Mouse (Mus musculus): ENCODE results near the gene Noct.
"Not testable (repeated sequence)": the region's sequence is repeated elsewhere in the genome, so short reads cannot be mapped to it uniquely, and the experiment has no call there.

The Noct gene

DNA sequence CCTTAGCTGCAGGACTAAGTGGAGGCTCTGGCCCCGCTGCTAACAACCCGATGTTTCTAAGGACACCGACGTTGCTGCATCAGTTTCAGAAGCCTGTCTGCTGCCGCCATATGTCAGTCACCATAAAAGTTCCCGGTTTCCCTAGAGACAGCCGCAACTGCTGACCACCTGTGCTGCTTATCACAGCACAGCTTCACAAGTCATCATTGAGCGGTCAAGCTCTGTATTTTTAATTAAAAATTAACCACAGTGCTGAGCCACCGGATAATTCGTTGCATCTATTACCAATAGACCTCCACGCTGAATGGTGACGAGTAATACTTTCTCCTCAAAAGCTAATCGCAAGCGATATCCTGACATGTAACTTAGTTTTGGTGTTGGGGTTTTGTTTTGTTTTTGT lies 19.4 kb upstream of the Noct start:
- DNase-seq (ENCODE audit: low read depth, low spot score), result no peak

DNA sequence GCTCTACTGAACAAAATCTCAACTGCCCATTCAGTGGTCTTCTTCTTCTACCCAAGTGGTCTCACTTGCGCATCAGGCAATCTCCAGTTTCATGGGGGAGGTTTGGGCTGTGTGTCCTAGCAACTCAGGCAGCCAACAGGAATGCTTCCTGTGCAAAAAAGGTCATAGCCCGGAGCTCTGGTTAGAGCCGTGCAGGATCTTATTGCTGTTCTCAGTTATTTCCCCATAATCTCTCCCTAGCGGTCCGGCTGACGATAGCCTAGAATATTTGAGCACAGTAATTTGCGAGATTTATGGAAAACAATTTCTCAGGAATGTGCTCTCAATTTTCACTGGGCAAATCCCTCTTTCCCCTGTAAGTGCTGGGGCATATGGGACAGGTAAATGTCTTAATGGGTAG lies 17.7 kb upstream of the Noct start:
- no peak for DNase-seq (ENCODE audit: low read depth, low spot score)

DNA sequence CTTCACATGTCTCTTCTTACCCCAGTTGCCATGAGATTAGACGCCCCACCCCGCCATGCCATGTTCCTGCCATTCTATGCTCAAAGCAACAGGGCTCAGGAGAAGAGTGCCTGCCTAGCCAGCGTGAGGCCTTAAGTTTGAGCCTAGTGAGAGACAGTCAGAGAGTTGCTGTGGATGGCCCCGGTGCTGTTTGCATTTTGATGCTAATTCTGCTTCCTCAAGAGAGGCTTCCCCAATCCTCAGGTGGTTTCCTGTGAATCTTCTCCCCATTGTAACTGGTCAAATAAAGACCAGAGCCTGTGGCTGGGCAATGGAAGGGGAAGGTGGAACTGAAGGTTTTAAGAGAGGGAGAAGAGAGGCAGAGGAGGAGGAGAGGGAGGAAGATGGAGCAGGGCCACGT lies 15.6 kb upstream of the Noct start:
- DNase-seq (ENCODE audit: low read depth, low spot score), result peak; percentile 95

DNA sequence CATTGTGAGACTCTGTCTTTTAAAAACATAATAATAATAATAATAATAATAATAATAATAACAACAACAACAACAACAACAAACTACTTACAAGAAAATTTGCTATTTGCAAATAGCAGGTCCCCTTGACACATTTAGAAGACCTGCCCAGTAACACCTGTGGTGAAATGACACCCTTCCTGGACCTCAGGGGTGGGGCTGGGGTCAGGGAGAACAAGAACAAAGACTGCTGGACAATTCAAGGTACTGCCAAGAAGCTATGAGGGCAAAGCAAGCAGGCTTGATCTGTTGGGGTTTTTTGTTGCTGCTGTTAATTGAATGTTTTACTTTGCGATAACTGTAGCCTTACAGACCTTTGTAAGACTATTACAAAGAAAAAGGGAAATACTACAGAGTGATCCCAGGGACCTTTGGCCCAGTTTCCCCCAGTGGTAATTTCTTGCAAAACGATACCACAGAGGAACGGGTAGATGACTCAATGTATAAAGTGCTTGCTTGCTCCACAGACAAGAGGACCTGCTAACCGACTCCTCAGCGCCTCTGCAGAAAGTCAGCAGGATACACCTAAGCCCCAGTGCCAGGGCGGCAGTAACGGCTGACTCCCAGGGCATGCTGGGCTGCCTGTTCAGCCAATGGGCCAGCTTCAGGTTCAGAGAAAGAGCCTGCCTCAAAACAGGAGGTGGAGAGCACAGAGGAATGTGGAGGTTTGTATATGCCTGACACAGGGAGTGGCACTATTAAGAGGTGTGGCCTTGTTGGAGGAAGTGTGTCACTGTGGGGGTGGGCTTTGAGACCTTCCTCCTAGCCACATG lies 14.5 kb upstream of the Noct start:
- peak; percentile 98 for DNase-seq (ENCODE audit: low read depth, low spot score)

DNA sequence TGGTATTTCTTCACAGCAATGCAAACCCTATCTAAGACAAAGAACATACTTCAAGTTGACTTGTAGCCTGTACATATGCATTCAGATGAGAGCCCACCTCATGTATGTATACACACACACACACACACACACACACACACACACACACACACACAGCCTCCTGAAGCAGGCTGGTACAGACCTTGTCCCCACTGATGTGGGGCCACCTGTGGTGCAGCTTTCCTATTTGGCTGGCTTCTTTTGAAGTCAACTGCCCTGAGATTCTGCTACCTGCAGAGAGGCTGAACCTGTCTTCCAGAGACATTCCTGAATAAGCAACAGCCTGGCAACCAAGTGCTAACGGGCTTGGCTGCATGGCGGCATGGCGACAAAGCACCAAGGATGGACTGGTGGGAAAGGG lies 13.8 kb upstream of the Noct start:
- peak; percentile 92 for DNase-seq (ENCODE audit: low read depth, low spot score)

DNA sequence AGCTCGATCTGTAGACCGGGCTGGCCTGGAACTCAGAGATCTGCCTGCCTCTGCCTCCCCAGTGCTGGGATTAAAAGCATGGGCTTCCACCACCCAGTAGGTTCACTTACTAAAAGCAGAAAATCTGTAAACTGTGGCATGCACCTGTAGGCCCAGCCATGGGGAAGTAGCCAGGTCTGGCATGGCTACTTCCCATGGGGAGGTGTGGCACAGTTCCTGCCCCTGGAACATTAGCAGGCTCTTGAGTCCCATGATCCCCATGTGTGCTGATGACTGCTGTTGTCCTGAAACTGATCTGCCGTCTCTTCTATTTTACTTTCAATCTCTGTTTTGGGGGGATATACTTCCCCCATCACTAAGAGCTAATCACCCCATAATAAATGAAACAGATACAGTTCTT lies 11.1 kb upstream of the Noct start:
- DNase-seq (ENCODE audit: low read depth, low spot score), result no peak

DNA sequence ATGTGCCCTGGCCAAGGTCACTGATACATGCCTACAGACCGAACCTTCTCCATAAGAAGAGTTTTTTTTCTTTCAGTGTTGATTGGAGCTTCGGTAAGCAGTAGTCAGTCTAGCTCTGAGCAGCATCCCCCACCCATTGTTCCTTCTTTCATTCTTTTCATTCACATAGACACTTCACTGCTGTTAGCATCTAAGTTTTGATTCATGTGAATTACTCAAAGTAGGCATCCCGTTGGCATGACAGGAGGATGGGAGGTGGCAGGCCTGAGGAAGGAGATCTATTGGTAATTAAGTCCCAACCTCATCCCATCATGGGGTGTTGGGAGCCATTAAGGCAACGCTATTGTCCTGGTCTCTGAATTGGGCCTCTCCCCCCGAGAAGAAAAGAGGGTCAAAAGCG lies 8.6 kb upstream of the Noct start:
- DNase-seq (ENCODE audit: low read depth, low spot score), result peak; percentile 76

DNA sequence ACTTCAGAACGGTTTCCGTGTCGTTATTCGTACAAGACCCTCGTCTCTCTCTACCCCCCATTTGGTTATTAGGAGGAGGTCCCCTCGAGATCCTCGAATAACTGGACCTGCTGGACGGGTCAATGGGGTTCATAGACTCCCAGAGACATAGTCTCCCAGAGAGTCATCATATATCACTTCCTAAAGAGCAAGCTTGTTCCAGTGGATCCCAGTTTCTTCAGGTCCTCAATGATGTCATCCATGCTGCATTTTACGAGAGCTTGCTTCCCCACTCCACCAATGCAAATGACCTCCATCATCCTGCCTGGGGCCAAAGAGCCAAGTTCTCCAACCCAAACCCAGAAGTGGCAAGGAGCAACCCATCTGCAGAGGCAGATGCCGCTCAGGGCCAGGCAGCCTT lies 7.9 kb upstream of the Noct start:
- peak; percentile 57 for DNase-seq (ENCODE audit: low read depth, low spot score)

DNA sequence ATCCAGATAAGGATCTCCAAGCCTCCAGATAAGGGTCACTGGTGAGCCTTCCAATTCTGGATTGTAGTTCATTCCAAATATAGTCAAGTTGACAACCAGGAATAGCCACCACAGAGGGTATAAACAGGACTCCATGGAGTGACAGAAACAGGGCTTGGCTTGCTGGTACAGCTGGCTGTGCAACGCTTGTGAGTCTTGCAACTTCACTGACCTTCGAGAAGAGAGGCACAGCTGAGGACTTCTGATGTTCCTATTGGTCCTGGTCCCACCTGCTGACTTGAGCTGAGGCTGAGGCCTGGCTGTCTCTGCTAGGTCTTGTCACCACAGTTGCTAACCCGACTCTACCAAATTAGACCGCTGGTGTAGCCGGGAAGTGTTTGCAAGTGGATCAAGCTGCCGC lies 5.9 kb upstream of the Noct start:
- not testable (repeated sequence) for DNase-seq (ENCODE audit: low read depth, low spot score)

DNA sequence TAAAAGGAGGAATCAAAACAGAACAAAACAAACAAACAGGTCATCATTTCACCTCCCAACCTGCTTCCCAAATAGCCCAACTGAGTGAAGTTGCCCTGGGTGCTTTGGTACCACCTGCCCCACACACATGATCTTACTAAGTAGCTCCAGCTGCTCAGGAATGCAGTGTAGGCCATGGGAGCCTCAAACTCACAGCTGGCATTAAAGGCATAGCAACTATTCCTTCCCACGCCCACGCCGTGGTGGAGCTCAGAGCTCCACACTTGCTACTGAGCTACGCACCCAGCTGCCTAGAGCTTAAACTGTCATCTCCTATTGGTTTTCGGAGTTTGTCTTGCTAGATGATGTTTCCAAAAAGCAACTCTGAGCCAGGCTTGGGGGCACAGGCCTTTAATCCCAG lies 5.0 kb upstream of the Noct start:
- DNase-seq (ENCODE audit: low read depth, low spot score), result no peak

DNA sequence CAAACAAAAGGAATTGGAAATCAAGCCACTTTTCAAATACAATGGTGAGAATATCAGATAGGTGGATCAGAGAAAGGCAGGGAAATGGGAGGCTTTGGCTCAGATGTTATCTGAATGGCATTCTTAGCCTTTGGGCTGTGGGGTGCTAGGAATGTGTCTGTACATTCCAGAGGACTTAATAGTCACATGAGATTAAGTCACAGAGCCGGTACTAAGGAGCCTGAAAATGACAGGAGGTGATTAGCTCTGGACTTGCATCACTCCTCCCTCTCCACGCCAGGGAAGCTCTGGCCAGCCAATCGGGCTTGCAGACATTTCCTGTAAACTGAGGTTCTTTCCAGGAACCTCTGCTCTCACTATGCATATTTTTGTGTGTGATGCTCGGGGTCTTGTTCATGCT lies 3.4 kb upstream of the Noct start:
- peak; percentile 87 for DNase-seq (ENCODE audit: low read depth, low spot score)

DNA sequence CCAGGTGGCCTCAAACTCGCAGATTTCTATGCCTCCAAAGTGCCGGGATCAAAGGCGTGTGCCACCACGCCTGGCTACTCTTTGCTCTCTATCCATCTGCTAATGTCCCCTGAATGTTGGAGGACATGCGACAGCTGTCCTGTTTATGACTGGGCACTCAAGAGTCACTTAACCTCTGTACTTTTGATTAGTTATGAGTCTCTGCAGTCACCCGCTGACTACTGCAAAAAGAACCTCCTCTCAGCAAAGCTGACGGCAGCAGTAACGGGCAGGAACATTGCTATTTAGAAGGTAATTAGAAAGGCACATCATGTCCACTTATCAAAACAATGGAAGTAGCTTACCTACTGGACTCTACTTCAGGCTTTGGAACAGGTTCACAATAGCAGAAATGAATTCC lies 2.4 kb upstream of the Noct start:
- no peak for DNase-seq (ENCODE audit: low read depth, low spot score)

DNA sequence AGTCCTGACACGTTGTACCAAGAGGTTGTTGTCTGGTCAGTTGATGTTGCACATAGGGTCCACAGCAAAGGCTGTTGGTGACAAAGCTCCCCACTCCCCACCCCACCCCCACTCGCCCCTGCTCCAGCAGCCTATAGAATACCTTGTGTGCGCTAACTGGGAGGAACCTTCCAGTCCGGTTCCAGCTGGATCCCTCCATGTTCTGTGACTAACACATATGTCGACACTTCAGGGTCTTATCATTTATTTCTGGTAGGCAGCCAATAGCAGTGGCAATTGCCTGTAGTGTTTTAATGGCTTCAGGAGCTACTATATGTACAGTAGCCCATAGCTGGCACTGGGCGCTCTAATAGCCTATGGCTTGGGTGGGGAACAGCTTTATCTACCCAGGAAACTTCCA lies 1.9 kb upstream of the Noct start:
- DNase-seq (ENCODE audit: low read depth, low spot score), result peak; percentile 81

DNA sequence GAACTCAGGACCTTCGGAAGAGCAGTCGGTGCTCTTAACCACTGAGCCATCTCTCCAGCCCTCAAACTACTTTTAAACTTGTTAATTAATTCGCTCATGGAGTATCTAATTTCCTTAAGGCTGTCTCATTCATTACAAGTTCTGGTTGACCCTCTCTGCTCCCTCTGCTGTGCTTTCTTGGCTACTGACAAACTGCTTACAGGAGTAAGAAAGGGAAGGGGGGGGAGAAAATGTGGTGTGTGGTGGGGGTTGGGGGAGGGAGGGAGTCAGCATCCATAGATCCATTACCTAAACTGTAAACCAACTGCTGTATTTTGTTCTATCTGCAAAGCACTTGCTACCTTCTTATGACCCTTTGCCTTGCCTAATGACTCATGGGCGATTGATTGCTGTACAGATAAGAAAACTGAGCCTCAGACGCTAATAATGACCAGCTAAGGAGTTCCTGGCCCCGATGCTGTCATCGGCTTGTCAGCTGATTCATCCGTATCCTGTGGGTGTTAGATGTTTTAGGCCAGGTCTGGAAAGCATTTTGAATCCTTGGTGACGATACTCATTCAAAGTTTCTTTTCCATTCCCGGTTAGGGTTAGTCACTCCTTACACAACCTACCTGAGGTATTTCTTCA lies 1.3 kb upstream of the Noct start:
- DNase-seq (ENCODE audit: low read depth, low spot score), result peak; percentile 88

DNA sequence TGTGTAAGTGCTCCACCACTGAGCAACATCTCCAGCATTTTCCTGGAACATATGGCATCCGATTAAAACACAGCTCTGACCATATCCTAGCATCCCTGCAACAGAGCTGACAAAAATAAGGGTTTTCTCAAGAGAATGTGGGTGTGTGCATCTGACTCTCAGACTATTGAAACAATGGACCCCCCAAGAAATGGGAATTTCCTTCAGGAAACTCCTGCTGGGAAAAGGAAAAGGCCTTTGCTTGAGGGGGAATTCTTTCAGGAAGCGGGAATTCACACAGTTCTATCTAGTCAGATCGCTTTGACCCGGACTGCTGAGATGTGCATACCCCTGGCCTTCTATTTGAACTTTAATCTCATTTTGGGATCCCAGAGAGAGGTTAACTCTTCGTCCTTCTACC lies 691 bp upstream of the Noct start:
- peak; percentile 99 for DNase-seq (ENCODE audit: low read depth, low spot score)

DNA sequence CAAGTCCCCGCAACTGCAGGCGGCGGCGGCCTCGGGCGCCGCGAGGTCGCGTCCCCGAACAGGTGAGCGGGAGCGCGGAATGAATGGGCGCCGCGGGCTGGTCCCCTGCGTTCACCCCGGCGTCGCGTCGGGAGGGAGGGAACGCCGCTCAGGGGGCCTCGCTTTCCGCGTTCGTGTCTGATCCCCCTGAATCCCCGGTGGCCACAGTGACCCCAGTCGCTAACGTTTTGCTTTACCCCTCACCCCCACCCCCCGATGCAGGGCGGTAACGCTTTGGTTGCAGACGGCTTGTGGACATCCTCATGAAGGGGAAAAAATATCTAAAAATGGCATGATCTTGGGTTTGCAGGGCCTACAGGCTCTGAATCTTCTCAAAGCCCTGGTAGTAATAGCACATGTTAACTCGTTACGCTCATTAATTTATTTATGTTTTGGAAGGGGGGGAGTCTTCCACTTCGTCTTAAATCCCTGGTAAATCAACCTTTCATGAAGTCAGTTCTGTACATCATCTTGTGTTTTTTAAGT lies 1.0 kb downstream of the Noct start:
- no peak for DNase-seq (ENCODE audit: low read depth, low spot score)

DNA sequence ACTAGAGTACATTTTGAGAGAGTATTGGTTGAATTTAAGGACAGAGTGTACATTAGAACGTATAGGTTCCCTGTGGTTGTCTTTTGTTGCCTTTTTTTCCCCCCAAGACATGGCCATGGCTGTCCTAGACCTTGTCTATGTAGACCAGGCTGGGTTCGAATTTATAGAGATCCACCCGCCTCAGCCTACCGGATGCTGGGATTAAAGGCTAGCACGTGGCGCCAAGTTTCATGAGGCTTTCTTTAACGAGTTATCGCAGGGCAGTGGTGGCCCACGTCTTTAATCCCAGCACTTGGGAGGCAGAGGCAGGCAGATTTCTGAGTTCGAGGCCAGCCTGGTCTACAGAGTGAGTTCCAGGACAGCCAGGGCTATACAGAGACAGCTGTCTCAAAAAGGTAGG lies 1.7 kb downstream of the Noct start:
- DNase-seq (ENCODE audit: low read depth, low spot score), result no peak

DNA sequence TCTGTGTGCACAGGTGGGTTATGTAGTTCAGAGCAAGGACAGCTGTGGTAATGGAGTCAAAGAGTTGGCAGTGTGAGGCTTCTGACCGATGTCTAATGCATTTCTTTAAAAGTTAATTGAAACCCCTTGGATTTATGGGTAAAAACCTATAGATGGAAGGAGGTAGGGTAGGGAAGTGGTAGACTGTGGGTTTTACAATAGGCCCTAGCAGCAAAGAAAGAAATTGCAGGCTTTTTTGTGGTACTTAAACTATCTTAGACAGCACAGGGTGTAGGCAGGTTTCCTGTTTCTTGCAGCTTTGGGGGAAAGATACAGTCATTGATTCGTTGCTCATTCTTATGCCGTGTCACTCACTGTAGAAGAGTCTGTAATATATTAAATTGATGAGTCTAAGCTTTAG lies 2.4 kb downstream of the Noct start:
- DNase-seq (ENCODE audit: low read depth, low spot score), result no peak

DNA sequence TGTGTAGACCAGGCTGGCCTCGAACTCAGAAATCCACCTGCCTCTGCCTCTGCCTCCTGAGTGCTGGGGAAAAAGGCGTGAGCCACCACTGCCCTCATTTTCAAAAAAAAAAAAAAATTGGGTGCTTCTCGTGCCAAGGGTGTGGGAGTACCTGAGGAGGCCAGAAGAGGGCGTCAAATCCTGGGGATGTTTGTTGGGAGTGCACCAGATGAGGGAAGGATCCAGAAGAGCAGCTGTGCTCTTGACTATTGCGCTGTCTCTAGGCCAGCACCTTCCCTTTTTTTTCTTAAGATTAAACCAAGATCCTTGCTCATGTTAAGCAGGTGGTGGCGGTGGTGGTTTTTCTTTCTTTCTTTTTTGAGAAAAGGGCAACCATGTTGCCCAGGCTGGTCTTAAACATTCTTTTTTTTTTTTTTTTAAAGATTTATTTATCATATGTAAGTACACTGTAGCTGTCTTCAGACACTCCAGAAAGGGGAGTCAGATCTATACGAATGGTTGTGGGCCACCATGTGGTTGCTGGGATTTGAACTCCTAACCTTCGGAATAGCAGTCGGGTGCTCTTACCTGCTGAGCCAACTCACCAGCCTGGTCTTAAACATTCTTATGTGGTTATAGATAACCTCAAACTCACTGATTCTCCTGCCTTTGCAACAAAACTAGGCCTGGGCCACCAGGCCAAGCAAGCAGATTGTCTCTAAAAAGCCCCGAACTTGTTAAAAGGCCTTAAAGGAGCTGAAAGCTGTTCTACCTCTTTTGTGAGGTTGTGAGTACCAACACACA lies 4.0 kb downstream of the Noct start:
- peak; percentile 89 for DNase-seq (ENCODE audit: low read depth, low spot score)

DNA sequence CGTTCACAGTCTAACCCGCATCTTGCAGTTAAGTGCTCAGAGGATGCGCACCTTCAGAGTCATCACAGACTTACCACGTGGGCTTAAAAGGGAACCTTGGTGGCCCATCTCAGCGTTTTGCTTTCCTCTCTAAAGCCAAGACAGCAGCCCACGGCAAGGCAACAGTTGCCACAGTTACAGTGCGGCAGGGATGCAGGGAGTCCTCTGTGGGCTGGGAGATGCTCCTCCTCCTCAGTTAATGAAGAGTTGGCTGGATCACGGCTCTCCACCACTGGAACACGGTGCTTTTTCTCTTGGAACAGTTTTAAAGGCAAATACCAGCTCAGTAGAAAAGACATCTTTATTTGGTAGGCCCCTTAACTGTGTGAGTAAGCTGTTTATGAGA lies 4.6 kb downstream of the Noct start:
- DNase-seq (ENCODE audit: low read depth, low spot score), result peak; percentile 52

DNA sequence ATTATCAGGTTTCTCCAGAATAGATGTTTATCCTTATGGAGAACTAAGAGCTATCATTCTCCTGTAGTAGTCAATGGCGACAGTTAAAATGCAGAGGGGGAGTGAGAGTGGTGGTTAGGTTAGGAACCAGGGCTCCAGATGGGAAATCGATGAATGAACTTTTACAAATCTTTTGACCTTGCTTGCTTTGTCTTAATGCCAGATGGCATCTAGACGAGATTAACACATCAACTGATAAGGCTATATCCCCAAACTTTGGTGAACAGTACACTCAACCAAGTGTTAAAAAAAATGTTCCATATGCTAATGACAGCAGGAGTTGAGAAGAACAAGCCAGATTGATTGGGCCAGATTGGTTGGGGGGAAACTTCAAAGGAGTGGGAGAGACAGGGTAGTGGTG lies 5.0 kb downstream of the Noct start:
- no peak for DNase-seq (ENCODE audit: low read depth, low spot score)

DNA sequence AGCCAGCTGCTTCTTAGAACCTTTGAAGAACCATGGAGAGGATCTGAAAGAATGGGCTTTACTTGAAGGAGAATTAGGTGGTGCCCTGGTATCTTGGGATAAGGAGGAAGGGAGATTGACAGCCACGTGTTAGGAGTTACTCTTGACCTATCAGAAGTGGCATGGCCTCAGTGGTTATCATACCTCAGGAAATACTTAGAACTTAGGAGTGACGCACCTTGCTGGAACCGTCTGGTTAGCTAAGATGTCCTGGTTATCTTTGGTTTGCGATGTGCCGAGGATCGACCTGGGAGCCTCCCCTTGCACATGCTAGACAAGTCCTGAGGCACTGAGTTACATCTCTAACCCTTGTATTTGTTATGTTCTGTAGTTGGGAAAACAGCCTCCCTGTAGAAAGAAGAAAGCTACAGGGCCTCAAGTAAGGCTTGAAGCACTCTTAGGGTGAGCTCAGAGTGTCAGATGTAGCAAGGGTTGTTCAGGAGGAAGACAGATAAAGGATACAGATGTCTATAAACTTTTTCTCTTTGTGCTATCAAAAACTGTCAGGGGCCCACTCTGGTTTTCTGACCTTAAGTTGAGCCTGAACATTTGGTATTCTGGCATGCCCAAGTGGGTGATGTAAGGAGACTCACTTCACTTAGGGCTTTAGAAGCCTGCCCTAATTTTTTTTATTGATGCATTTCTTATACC lies 6.0 kb downstream of the Noct start:
- no peak for DNase-seq (ENCODE audit: low read depth, low spot score)

Measured in R1 (cell line).